Mouse (Mus musculus): ENCODE results near the gene Rpap3.
"Not testable (repeated sequence)": the region's sequence is repeated elsewhere in the genome, so short reads cannot be mapped to it uniquely, and the experiment has no call there.

Rpap3 gene

DNA sequence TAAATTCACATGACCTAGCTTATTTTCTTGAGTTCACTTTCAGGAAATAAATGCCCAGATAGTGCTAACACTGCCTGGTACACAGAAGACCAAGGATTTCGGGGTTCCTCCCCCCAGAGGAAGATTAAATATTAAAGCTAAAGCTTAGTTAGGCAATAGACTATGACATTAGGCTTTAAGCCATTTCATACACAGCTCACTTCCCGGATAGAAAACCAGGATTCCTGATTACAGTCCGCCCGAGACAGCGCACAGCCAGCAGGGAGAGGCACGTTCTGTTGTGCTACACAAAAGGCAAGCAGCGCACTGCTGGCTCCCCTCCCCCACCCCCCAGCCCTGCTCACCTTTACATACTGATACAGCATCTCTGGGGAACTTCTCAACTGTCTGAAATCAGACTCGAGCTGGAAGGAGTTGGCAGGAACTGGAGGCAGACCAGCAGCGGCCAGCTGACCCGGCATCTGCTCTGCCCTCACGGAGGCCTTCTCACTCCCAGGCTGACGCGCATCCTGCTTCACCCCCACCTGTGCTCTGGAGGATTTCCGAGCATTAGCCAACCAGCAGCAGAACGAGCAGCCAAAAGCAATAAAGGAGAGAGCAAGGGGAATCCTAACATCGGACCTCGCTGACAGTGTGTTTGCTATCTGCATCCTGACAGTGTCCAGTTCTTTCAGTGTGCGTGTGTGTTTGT is 25.5 kb downstream of the Rpap3 start:
- DNase-seq: no peak

DNA sequence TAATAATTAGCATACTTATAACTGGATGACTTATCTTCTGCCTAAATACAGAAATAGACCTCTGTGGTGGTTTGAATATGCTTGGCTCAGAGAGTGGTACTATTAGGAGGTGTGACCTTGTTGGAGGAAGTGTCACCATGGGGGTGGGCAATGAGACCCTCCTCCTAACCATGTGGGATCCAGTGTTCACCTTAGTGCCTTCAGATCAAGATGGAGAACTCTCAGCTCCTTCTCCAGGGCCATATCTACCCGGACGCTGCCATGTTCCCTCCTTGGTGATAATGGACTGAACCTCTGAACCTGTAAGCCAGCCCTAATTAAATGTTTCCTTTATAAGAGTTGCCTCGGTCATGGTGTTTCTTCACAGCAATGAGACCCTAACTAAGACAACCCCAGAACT is 28.3 kb downstream of the Rpap3 start:
- no peak for DNase-seq

DNA sequence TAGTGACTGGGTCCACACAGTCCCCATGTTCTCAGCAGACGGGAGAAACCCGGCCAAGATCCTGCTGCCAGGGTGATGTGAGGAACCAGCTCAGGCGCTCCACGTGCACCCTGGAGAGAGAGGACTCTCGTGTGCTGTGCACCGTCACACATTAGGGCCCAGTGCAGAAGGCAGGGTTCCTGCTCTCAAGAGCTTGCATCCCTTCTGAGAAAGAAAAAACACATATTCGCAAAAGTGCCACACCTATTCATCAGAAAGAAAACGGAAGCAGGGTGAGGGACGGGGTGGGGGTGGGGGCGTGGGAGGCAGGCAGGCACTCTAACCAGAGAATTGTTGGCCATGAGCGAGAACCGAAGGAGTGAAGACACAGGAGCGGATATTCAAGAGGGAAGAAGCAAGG is 29.7 kb downstream of the Rpap3 start:
- DNase-seq: no peak

DNA sequence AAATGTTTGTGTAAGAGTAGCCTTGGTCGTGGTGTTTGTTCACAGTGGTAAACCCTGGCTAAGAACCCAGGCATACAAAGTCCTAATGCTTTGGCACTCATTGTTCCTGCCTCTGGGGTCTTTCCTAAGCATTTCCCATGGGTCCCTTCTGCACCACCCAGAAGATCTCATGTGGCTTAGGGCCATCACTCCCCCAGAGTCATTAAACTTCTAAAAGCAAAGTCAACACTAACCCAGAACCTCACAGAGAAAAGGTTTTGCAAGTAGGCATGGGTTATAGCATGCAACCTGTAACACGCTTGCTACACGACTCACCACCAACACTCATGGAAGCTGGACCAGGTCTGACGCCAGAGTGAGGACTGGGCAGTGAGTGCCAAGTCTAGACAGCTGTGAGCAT is 31.2 kb downstream of the Rpap3 start:
- no peak for DNase-seq

DNA sequence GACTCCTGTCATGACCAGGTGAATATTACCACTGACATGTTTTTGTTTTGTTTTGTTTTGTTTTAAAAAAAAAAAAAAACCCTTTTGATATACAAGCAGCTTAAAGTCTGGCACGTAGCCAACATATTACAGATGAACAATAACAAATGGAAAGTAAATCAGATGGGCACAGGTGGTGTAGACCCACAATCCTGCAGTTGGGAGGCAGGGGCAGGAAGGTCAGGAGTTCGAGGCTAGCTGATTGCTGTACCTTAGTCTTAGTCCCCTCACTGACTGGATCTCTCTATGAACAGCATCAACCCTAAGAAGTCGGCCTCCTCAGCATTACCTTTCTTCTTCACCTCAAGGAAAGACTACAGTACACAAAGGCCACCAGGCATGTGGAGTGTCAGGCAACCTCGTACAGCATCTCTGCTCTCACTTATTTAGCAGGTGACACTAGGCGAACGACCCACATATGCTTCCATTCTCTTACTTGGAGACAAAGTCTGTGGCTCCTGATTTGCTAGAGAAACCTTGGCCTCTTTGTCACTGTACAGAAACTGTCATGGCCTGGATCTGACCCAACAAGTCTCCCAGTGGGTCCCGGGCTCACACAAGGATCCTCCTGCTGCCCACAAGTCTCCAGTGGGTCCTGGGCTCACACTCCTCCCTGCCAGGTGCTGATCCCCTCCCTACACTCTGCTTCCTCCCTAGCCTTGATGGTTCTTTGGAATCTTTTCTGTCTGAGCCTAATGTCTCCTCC is 32.2 kb downstream of the Rpap3 start:
- no peak for DNase-seq

DNA sequence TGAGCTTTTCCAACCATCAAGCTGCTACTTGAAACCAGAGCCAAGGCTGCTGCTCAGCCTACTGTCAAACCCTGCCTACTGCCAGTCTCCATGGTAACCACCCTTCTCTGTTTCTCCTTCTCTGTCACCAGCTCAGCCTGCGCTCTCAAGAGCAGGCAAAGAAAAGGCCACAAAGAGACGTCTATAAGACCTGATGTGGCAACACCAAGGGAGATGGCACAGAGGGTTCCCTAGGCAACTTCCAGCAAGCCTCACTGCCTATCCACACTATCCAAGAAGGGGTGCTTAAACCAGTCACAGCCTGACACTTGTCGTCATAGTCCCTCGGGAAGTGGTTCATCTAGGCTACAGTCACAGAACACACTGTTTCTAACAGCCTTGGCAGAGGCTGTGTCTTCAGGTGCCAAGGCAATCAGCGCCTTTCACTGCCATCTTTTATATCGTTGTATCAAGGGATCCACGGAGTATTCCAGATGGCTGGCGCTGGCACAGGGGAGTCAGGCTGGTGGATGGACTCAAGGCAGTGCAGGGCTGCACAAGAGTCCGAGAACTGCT is 33.3 kb downstream of the Rpap3 start:
- no peak for DNase-seq

DNA sequence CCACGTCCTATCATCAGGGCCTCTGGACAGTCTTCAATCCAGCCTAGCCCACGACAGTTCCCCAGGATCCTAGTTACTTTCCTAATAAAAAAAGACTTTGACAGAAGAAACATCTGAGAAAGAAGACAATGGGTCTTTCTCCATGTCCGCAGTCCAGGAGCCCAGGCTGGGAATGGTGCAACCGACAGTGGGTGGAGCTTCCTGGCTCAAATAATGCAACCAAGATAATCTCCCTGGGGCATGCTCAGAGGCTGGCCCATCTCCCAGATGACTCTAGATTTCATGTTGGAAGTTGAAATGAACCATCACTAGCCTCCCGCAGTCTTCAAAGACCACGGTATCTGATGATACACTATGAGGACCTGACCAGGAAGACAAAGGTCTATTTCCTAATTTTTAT is 35.1 kb downstream of the Rpap3 start:
- no peak for DNase-seq

DNA sequence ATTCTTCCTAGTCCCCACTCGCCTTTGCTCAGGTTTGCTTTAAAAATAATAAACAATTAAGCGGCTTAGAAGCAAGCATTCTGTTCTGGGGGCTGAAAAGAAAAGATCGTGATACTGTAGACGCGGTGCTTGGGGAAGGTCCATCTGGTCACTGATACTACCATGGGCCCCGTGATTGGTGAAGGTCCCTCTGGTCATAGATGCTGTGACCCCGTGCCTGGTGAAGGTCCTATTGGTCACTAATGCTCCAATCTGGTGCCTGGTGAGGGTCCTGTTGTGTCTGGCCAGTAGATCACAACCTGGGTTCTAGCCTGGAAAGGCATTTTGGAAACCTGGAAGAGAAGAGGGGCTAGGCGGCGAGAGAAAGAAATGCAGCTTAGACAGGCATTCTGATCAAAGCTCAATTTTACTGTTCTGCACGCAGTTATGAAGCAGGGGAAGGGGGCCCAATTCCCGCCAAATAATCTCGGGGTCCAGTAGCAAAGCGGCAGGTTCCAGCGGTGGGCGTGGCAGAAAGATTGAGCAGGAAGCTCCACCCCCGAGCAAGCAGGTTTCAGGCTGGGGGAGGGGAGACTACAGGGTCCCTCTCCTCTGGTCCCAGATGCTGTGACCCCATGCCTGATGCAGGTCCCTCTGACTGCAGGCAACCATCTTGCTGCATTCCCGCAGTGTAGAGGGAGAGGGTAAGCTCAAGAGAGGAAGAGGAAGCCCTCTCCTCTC is 37.3 kb downstream of the Rpap3 start:
- DNase-seq: not testable (repeated sequence)

DNA sequence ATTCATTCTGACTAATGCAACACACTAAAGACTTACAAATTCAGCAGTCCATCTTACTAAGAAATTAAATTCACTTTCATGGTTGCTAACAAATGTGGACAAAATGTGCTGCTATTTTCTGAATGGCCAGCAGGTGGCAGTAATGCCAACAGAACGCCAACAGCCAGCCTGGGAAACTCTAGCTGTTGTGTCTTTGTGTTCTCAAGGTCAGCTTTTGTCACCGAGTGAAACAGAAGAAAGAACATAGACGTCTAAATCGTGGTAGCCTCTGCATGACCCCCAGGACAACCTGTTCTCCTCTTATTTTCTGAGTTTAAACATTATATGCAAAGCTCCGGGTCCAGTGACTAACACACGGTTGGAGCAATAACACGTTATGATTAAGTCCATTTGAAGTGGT is 38.2 kb downstream of the Rpap3 start:
- peak; percentile 83 for DNase-seq

DNA sequence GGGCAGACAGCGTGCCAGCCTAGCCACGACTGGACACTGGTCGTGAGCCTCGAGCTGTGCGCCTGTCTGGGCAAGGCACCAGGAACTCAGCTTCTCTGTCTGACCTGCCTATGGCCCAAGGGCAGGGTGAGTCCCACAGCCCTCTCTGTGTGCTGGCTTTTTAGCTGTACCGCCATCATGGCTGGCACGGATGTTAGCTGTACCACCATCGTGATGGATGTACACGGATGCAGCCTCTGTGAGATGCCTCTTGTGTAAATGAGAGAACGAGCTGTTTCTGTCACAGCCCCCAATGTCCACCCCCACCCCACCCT is 39.2 kb downstream of the Rpap3 start:
- no peak for DNase-seq

DNA sequence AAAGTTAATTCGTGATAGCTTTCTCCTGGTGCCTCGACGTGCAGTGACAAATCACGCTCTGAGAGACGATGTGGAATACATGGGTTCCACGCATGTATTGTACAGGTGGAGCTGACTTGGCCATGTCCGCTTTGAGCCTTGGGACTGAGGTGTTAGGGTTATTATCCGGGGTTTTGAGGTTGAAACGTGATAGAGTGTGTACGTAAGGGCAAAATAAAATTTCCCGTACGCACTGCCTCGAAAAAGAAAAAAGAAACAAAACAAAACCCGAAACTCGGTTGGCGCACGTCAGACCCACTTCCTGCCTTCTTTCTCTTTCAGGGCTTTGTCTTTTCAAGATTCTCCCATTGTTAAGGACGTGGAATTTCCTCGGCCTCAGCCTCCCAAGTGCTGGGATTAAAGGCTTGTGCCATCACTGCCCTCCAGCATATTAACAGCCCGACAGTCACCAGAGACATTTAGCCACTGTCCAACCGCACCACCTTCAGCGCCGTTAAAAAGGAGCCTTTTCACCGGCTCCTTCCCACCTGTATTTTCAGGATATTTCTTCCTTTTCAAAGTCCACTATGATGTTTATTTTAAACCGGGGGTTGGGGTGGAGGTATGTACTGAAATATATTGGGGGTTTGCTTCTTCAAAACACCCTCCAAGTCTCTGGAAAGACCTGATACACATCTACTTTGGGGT is 39.7 kb downstream of the Rpap3 start:
- no peak for DNase-seq

DNA sequence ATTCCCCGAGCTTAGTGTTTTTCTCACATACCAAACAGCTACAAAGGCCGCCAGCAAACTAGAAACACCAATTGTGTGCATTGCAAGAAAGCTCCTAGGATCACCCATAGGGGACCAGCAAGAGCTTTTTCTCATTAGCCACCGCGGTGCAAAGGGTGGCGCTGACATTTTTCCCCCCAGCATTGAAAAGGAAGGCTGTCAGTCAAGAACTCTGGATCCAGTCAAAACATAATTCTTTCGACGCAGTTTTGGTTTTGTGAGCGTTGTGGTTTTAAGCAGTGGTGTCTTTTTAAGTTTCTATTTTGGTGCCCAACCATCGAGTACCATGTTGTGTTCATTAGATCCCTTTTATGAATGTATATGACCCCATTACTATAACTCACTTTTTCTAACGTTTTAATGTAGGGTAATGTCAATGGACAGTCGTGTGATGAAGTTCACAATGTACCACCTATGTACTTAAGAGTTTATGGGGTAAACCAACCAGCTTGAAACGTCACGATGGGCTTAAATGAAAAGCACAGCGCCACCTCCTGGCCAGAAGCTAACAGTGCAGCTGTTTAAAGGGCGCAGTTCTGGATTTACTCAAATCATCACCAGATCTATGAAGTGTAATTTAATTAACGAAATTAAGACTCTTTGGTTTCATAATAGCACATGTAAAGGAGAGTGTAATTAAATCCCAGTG is 40.5 kb downstream of the Rpap3 start:
- DNase-seq: peak; percentile 34

DNA sequence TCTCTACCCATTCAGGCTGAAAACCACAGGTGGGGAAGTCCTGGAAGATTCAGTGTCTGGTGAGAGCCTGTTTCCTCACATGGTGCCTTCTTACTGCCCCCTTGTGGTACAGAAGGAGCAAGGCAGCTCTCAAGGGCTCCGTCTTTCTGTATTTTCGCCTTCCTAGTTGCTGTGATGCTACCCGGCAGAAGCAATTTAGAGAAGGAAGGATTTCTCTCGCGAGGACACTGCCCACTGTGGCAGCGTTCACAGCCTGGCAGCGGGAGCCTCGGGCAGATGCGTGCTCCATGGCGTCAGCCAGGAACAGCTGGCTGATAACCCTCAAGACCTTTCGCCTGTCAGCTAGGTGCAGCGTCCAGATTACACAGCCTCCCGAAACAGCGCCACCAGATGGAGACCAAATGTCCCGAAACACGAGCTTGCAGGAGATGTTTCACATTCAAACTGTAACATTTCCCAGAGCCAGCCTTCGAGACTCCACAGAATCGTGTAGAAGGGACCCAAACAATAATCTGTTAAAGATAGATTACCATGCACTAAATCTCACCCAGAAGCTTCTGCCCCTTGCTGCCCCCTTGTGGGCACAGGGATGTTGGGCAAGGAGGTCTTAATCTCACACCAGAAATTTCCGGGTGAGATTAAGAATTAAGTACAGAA is 41.7 kb downstream of the Rpap3 start:
- peak; percentile 82 for DNase-seq

DNA sequence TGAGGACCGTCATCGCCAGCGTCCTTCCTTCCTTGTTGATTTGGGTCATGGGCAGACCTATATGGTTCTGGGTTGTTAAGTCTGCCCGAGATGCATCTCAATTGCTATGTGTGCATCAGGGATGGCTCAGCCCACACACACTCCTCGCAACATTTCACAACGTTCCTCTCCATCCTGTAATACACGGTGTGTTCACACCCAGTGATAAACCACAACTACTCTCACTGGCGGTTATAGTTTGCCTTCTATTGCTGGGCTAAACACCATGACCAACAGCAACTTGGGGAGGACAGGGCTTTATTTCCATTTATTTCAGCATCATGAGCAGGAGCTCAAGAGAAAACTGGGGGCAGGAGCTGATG is 46.9 kb downstream of the Rpap3 start:
- no peak for DNase-seq

DNA sequence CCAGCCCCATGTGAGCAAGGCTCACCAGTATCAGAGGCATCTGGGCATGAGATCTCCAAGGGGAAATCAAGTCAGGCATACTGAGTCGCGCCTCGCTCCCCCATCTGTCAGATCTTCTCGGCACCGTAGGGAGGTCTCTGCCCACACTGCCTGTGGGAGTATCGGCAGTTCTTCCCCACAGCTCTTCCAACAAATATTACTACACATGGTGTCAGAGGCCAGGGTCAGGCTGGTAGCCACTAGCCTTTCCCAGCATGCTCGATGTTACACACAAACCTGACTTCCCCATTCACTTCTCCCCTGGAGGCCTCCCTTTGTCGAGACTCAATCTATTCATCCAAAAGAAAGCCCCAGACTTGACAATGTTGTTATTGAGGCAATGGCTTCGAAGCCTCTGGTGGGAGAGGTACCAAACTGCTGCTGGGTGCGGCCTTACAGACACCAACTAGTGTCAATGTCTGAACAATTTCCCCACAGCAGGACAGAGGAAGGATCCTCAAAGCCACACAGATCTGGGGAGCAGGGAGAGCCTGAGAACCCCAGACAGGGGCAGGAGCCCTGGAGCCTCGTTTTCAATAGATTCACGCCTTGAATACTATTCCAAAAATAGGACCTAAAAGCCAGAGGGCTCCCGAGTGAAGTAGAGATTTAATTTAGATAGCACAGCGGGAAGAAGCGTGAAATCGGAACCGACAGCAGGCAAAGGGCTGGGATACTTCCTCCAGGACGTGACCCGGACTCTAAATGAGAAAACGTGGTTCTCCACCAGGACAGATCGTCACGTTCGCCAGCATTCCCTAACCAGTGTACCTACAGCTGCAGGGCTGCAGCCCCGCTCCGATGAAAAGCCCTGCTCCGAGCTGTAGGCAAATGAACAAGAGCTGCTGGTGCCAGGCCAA is 47.5 kb downstream of the Rpap3 start:
- no peak for DNase-seq

DNA sequence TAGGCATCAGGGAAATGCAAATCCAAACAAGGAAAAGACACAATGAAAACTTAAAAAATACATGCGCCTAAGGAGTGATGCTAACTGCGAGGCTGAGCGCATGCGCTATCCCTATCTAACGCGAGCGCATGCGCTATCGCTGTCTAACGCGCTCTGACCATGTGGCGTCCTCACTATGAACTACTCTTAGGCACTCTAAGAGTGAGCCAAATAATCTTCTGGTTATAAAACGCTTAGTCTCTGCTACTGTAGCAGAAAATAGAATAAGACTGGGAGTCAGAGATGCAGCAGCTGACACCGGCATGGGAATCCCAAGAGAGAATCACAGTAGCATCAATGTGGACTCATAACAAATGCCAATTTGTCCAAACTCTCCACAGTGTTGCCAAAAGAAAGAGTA is 48.2 kb downstream of the Rpap3 start:
- DNase-seq: no peak

DNA sequence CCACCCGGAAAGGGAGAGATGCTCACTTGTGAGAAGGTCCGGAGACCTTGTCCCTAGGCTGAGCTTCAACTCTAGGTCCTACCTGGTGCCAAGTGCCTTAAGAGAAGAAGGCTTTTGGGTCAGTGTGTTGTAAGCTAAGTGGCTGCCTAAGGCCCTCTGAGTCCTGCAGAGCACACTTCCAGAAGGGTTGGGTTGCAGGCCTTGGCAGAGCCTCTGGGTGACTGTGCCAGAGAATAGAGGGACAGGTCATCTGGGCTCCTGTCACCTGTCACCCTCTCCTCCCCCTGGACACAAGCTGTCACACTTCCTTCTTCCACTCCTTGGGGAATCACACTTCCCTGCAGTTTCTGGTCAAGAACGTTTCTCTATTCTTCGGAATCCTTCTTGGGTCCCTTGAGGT is 55.9 kb downstream of the Rpap3 start:
- no peak for DNase-seq

DNA sequence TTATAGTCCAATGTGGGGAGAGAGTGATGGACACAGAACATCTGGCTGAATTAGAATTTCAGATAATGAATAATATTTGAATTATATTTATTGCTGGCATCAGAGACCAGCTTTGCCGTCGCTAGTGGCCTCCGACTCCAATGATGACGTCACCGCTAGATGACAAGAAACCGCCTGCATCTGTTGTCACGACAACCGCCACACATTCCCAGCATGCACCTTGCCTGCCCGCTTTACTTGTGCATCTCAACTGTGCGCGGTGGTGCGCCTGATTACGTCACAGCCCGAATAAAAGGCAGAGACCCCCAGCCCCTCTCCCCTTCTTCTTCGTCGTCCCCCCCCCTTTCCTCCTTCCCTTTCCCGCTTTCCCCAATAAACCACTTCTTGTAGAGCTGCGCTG is 57.4 kb downstream of the Rpap3 start:
- no peak for DNase-seq

DNA sequence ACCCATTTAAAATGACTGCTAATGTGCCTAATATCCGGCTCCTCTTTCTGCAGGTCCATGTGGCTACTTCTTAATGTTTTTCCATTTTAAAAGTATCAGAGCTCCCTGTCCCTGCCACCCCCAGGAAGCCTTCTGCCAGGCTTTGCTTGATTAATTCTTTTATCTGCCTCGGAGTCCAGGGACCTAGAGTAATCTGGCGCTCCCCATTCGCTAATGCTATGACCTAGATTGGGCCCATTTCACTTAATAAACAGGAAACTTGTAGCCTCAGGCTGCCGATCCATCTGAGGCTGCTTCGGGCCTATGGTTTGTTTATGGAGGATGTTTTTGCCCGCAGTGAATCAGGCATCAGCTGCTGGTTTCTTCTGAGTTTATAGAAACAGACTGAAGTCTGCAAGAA is 59.2 kb downstream of the Rpap3 start:
- DNase-seq: no peak

DNA sequence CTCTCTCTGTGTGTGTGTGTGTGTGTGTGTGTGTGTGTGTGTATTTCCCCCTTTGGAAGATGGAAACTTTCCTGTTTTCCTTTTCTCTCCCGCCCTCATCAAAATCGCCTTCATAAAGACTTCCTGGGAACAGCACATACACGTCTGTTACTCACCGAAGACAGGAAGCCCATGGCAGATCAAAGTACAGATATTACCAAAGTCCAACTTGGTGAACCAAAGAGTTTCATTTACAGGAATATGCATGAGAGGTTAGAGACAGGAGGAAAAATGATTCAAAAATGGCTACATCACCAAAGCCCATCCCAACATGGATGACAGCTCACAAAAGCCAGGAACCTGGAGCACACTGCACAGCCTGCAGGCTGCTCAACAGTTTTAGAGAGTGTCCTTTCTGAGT is 61.6 kb downstream of the Rpap3 start:
- no peak for DNase-seq

All from embryo, embryonic 11 days (tissue).